Mouse (Mus musculus) testis, adult 2 months (tissue): ENCODE measurements at regions not wholly inside any gene's neighbourhood (a gene's known extent, or its start where the extent isn't known, plus 50 kb on each side); places are given as distances from the start of the nearest gene placed in this dataset.

Source experiments
- CTCF ChIP-seq: fragments of 200-500 bp; IDR thresholded peaks from 2 replicates; pipeline ENCODE4 v1.5.1; 2012; ENCODE audit warnings: low read depth, mild to moderate bottlenecking, inconsistent platforms, low read length, moderate library complexity; ENCODE audit not compliant: control insufficient read depth, insufficient read depth, insufficient replicate concordance
- POLR2A ChIP-seq: fragments of 200-500 bp; IDR thresholded peaks from 2 replicates; pipeline ENCODE4 v1.6.1; 2012; ENCODE audit warnings: low read depth, mild to moderate bottlenecking, inconsistent platforms, low read length, moderate library complexity; ENCODE audit not compliant: control insufficient read depth

DNA sequence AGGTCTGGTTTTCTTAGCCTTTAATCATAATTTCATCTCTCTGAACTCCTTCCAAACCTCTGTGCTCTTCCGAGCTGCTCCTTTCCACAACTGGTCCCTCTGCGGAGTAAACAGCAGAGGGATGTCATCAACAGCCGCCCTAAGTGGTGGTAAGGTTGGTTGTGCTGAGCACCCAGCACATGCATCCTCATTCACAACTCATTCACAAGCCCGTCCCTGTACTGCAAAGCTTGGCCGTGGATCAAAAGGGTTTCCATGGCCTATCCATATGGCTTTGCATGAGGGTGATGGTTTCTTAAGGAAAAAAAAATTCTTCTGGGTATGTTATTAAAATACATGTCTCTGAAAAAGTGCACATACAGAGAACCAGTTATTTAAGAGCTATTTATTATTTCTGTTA lies 828.6 kb upstream of the Sox9 start:
- TF ChIP-seq CTCF (no peak), POLR2A (no peak)
